Mouse (Mus musculus) left cerebral cortex, postnatal 14 days (tissue): ENCODE data around the gene Lrtm2. TPM values are rescaled to one million over a fixed set of nuclear protein-coding genes. Genes with fewer than 3 reads are reported as not detected.

Source experiments
- DNase-seq, 2 experiments: peaks; one replicate each; pipeline ENCODE4 v3.0.0; 2021 to 2022; ENCODE audit warnings: low spot score in 2 of 2, mixed read lengths in 1 of 2
- intact Hi-C: fragments of 180-260 bp; cut with DNase I; formaldehyde crosslinking; loops from one replicate; pipeline ENCODE4 v1.15.1; 2025
- total RNA-seq, 2 experiments: library from RNA; stranded (reverse); gene quantifications; 2 replicates each; pipeline ENCODE4 v1.2.3; 2021

Lrtm2 gene
- total RNA-seq, 2 experiments from 2014 or later, result 43.5 to 48.3 TPM

GRCm38 (mm10) chr6:119312381-119312780 is 18.2 kb downstream of the Lrtm2 start:
- no peak for DNase-seq
- intact Hi-C loops, result loop anchor here (5.0 kb wide), 1 partner anchor 75 kb away; the partner anchor contains the start of gene Cacna2d4

GRCm38 (mm10) chr6:119310176-119310575 is 20.4 kb downstream of the Lrtm2 start:
- DNase-seq, result peak; percentile 64 to 81
- intact Hi-C loops, result loop anchor here (5.0 kb wide), 1 partner anchor 73 kb away; the partner anchor contains the start of gene Cacna2d4

- intact Hi-C loops, result no loop called here
- no peak for DNase-seq
Measured at GRCm38 (mm10) chr6:119307867-119308413, 22.6 kb downstream of the Lrtm2 start.

- intact Hi-C loops, result no loop called here
- DNase-seq, result no peak
Measured at GRCm38 (mm10) chr6:119303331-119303730, 27.2 kb downstream of the Lrtm2 start.

- intact Hi-C loops, result no loop called here
- no peak for DNase-seq
Measured at GRCm38 (mm10) chr6:119301310-119301709, 29.3 kb downstream of the Lrtm2 start.

GRCm38 (mm10) chr6:119280761-119281160 is 49.8 kb downstream of the Lrtm2 start:
- intact Hi-C loops, result loop anchor here (5.0 kb wide), 1 partner anchor 58 kb away; no protein-coding TSS in a partner anchor
- peak; percentile 60 to 66 for DNase-seq

GRCm38 (mm10) chr6:119276713-119277112 is 53.9 kb downstream of the Lrtm2 start:
- DNase-seq, result peak in 1 of 2 experiments; percentile 35
- intact Hi-C loops, result no loop called here

Other genes with a start within 250 kb of the Lrtm2 start
- 10 to 100 TPM; 11.7 to 14.5 TPM for gene Dcp1b, start 155.5 kb downstream of the Lrtm2 start, total RNA-seq
- gene Cacna1c, start 134.3 kb downstream of the Lrtm2 start, total RNA-seq, result 10 to 100 TPM; 66.9 to 73.5 TPM
- gene Cacna2d4, start 94.2 kb downstream of the Lrtm2 start, total RNA-seq, result 1 to 10 TPM; 1.7 to 3.1 TPM
- 10 to 100 TPM; 37.7 to 44.4 TPM for gene Adipor2, start 86.9 kb upstream of the Lrtm2 start, total RNA-seq
- gene Fbxl14, start 148.9 kb upstream of the Lrtm2 start, total RNA-seq, result 10 to 100 TPM; 25.3 to 26.8 TPM
- 1 to 10 TPM; 1.4 to 1.5 TPM for gene Wnt5b, start 213.6 kb upstream of the Lrtm2 start, total RNA-seq